Mouse (Mus musculus) gastrocnemius, postnatal 4 days (tissue): ENCODE data around the gene Exoc6. TPM values are rescaled to one million over a fixed set of nuclear protein-coding genes. Genes with fewer than 3 reads are reported as not detected.

Source experiments
- DNase-seq, 2 experiments: peaks; one replicate each; pipeline ENCODE4 v3.0.0; 2021 to 2022; ENCODE audit warnings: low spot score in 2 of 2, mixed read lengths in 2 of 2
- total RNA-seq, 2 experiments: library from RNA; stranded (reverse); gene quantifications; 2 replicates each; pipeline ENCODE4 v1.2.3; 2021

Gene Exoc6
- total RNA-seq, 2 experiments from 2014 or later: 40.5 to 48.2 TPM

- DNase-seq: no peak
Measured at GRCm38 (mm10) chr19:37570966-37571718, 20.9 kb downstream of the Exoc6 start.

GRCm38 (mm10) chr19:37574802-37575201 lies 24.6 kb downstream of the Exoc6 start:
- peak in 1 of 2 experiments; percentile 24 for DNase-seq

- no peak for DNase-seq
Measured at GRCm38 (mm10) chr19:37579607-37580006, 29.4 kb downstream of the Exoc6 start.

GRCm38 (mm10) chr19:37580438-37580837 lies 30.2 kb downstream of the Exoc6 start:
- DNase-seq: no peak

GRCm38 (mm10) chr19:37585210-37585609 lies 35.0 kb downstream of the Exoc6 start:
- no peak for DNase-seq

- no peak for DNase-seq
Measured at GRCm38 (mm10) chr19:37585684-37586083, 35.5 kb downstream of the Exoc6 start.

- DNase-seq: no peak
Measured at GRCm38 (mm10) chr19:37590544-37590943, 40.3 kb downstream of the Exoc6 start.

- DNase-seq: peak in 1 of 2 experiments; percentile 33
Measured at GRCm38 (mm10) chr19:37601968-37602848, 52.0 kb downstream of the Exoc6 start.

GRCm38 (mm10) chr19:37609991-37610390 lies 59.8 kb downstream of the Exoc6 start:
- no peak for DNase-seq

- DNase-seq: no peak
Measured at GRCm38 (mm10) chr19:37612893-37613292, 62.7 kb downstream of the Exoc6 start.

GRCm38 (mm10) chr19:37615039-37615630 lies 64.9 kb downstream of the Exoc6 start:
- DNase-seq: no peak

- no peak for DNase-seq
Measured at GRCm38 (mm10) chr19:37647994-37648393, 97.8 kb downstream of the Exoc6 start.

GRCm38 (mm10) chr19:37650526-37650925 lies 100.3 kb downstream of the Exoc6 start:
- no peak for DNase-seq

GRCm38 (mm10) chr19:37654012-37654411 lies 103.8 kb downstream of the Exoc6 start:
- DNase-seq: no peak

GRCm38 (mm10) chr19:37656441-37656840 lies 106.2 kb downstream of the Exoc6 start:
- no peak for DNase-seq

GRCm38 (mm10) chr19:37665256-37665655 lies 115.0 kb downstream of the Exoc6 start:
- no peak for DNase-seq

GRCm38 (mm10) chr19:37667855-37668594 lies 117.8 kb downstream of the Exoc6 start:
- no peak for DNase-seq

- no peak for DNase-seq
Measured at GRCm38 (mm10) chr19:37668657-37669056, 118.4 kb downstream of the Exoc6 start.

GRCm38 (mm10) chr19:37669486-37669885 lies 119.3 kb downstream of the Exoc6 start:
- DNase-seq: no peak

- no peak for DNase-seq
Measured at GRCm38 (mm10) chr19:37673393-37673792, 123.2 kb downstream of the Exoc6 start.

- no peak for DNase-seq
Measured at GRCm38 (mm10) chr19:37685281-37685680, 135.1 kb downstream of the Exoc6 start, which contains the start of gene Cyp26c1. Cyp26c1 (plus strand) TSS chr19:37685581.
